In the genomic region with DNA sequence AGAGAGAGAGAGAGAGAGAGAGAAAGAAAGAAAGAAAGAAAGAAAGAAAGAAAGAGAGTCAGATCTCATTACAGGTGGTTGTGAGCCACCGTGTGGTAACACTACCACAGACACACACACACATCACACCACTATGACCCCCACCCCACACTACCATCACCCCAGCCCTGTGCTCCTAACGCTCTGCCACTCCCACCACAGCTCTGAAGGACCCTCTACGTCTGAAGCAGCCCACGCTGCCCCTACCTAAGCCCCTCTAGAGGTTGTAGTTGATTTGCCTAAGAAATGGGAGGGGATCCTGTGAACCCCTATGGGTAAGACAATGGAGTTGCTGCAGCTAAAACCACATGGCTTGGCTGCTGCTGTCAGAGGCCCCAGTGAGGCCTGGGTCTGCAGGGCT, we compare ENCODE assay signal across 25 mouse cellular contexts. TPM values are rescaled to one million over a fixed set of nuclear protein-coding genes. Genes with fewer than 3 reads are reported as not detected.
"Had no signal": no experiment of that assay in that cellular context is flagged by ENCODE, and none has a peak within 500 bp of the region (broad histone marks: within the 10 kb centered on the region; RNA-seq: fewer than 3 reads in every experiment).

No protein-coding gene starts in this region.

- H3K9me3 ChIP-seq: liver, embryonic 15.5 days; neural tube, embryonic 12.5 days; neural tube, embryonic 15.5 days had no signal

- H3K27ac ChIP-seq: kidney, postnatal 0 days; layer of hippocampus, adult 2 months; limb, embryonic 13.5 days; liver, embryonic 12.5 days; liver, embryonic 15.5 days; lung, embryonic 15.5 days; neural tube, embryonic 12.5 days; neural tube, embryonic 15.5 days; stomach, postnatal 0 days had no signal

- H3K36me3 ChIP-seq: limb, embryonic 13.5 days; liver, embryonic 12.5 days; liver, embryonic 15.5 days; lung, embryonic 15.5 days; neural tube, embryonic 12.5 days; neural tube, embryonic 15.5 days had no signal

- H3K4me2 ChIP-seq: limb, embryonic 13.5 days; liver, embryonic 12.5 days; liver, embryonic 15.5 days; lung, embryonic 15.5 days; neural tube, embryonic 12.5 days; neural tube, embryonic 15.5 days had no signal

- H3K9ac ChIP-seq: limb, embryonic 13.5 days; liver, embryonic 12.5 days; liver, embryonic 15.5 days; lung, embryonic 15.5 days; neural tube, embryonic 12.5 days; neural tube, embryonic 15.5 days had no signal

- H3K4me3 ChIP-seq: layer of hippocampus, adult 2 months; limb, embryonic 13.5 days; liver, embryonic 12.5 days; liver, embryonic 15.5 days; lung, embryonic 15.5 days; neural tube, embryonic 12.5 days; neural tube, embryonic 15.5 days had no signal

- ATAC-seq: intestine, postnatal 0 days; liver, embryonic 12.5 days had no signal

- DNase-seq: kidney, adult 2 months; kidney, postnatal 25 days; layer of hippocampus, adult 9-11 months; liver; lung, adult 18-20 months; lung, postnatal 14 days; lung, postnatal 4 days; midbrain, embryonic 14.5 days; right cerebral cortex, adult 18-20 months; right cerebral cortex, postnatal 14 days; right cerebral cortex, postnatal 4 days; thymus, adult 2 months; thymus, postnatal 14 days; thymus, postnatal 4 days had no signal

- H3K27me3 ChIP-seq: lung, embryonic 15.5 days; neural tube, embryonic 12.5 days; neural tube, embryonic 15.5 days had no signal

- H3K4me1 ChIP-seq: liver, embryonic 12.5 days; liver, embryonic 15.5 days had no signal

RNA-seq across cellular contexts. Expression of a gene that starts 12.7 kb away (rescaled TPM):
- polyA plus RNA-seq: stomach, embryonic 14.5 days had no signal
